Mouse (Mus musculus) bone marrow, adult 2 months (tissue): ENCODE results near the gene Edc3.

Experiments used
- CTCF ChIP-seq: fragments of 200-500 bp; IDR thresholded peaks from 2 replicates; pipeline ENCODE4 v1.5.1; 2011; ENCODE audit warnings: low read length, control low read depth; ENCODE audit not compliant: control insufficient read depth, insufficient read depth
- POLR2A ChIP-seq: fragments of 200-500 bp; IDR thresholded peaks from 2 replicates; pipeline ENCODE4 v1.6.1; 2011; ENCODE audit warnings: low read depth, mild to moderate bottlenecking, control low read depth, low read length, borderline replicate concordance; ENCODE audit not compliant: control insufficient read depth

GRCm38 (mm10) chr9:57660501-57660900, 47.8 kb upstream of the Edc3 start:
- TF ChIP-seq POLR2A (no peak), CTCF (no peak)
